Mouse (Mus musculus) ES-Bruce4 (cell line): ENCODE data around the gene Smarca4. TPM values are rescaled to one million over a fixed set of nuclear protein-coding genes. Genes with fewer than 3 reads are reported as not detected.

Experiments used
- H3K27ac ChIP-seq: 2 replicates; pipeline ENCODE4 v1.5.1; 2012; ENCODE audit warnings: low read length, inconsistent platforms; ENCODE audit not compliant: insufficient read depth
- H3K27me3 ChIP-seq: 2 replicates; pipeline ENCODE4 v1.6.1; 2012; ENCODE audit warnings: mild to moderate bottlenecking, low read length, inconsistent platforms; ENCODE audit not compliant: control insufficient read depth, poor library complexity, insufficient read depth, severe bottlenecking
- H3K36me3 ChIP-seq: 2 replicates; pipeline ENCODE4 v1.6.1; 2012; ENCODE audit warnings: inconsistent platforms, mild to moderate bottlenecking, low read length, moderate library complexity; ENCODE audit not compliant: control insufficient read depth, poor library complexity, insufficient read depth, severe bottlenecking
- H3K4me1 ChIP-seq: one replicate; pipeline ENCODE4 v1.8.1; 2011; ENCODE audit warnings: low read length; ENCODE audit not compliant: control insufficient read depth, insufficient read depth
- H3K4me3 ChIP-seq: 2 replicates; pipeline ENCODE4 v1.5.1; 2011; ENCODE audit warnings: low read depth, mild to moderate bottlenecking, low read length
- H3K9ac ChIP-seq: 2 replicates; pipeline ENCODE4 v1.6.1; 2012; ENCODE audit warnings: low read depth, mild to moderate bottlenecking, inconsistent platforms; ENCODE audit not compliant: poor library complexity, severe bottlenecking
- H3K9me3 ChIP-seq: replicated peaks from 2 replicates; pipeline ENCODE4 v1.6.1; 2012; ENCODE audit warnings: mild to moderate bottlenecking, low read length, inconsistent platforms; ENCODE audit not compliant: control insufficient read depth, poor library complexity, insufficient read depth, severe bottlenecking
- CTCF ChIP-seq: IDR thresholded peaks from one replicate; pipeline ENCODE4 v1.8.1; 2011; ENCODE audit warnings: low read depth, low read length
- EP300 ChIP-seq: IDR thresholded peaks from 2 replicates; pipeline ENCODE4 v1.6.1; 2011; ENCODE audit warnings: low read depth, low read length; ENCODE audit not compliant: insufficient read depth
- POLR2A ChIP-seq: IDR thresholded peaks from one replicate; pipeline ENCODE4 v1.8.1; 2011; ENCODE audit warnings: low read length; ENCODE audit not compliant: insufficient read depth
- polyA plus RNA-seq: library from polyadenylated mRNA; stranded (reverse); fragments of >200 nt; gene quantifications from 2 replicates; pipeline ENCODE4 v1.2.4, GENCODE M21; 2011; ENCODE audit warnings: low read depth; ENCODE audit not compliant: missing spikeins, insufficient read depth, insufficient read length

Gene Smarca4
- polyA plus RNA-seq, 1 experiment: 100.0 TPM

GRCm38 (mm10) chr9:21721036-21721435, 105.1 kb downstream of the Smarca4 start:
- Histone ChIP-seq H3K9me3 (no peaks in the 10 kb centered on the region), H3K4me1 (no peaks in the 10 kb centered on the region), H3K27me3 (no peaks in the 10 kb centered on the region), H3K9ac (no peak overlapping the region), H3K27ac (no peak overlapping the region), H3K36me3 (peaks cover 5% of the 10 kb centered on the region; the same call in 1 of the 2 replicates), H3K4me3 (no peak overlapping the region)
- TF ChIP-seq CTCF (no peak), EP300 (no peak), POLR2A (no peak)

DNA sequence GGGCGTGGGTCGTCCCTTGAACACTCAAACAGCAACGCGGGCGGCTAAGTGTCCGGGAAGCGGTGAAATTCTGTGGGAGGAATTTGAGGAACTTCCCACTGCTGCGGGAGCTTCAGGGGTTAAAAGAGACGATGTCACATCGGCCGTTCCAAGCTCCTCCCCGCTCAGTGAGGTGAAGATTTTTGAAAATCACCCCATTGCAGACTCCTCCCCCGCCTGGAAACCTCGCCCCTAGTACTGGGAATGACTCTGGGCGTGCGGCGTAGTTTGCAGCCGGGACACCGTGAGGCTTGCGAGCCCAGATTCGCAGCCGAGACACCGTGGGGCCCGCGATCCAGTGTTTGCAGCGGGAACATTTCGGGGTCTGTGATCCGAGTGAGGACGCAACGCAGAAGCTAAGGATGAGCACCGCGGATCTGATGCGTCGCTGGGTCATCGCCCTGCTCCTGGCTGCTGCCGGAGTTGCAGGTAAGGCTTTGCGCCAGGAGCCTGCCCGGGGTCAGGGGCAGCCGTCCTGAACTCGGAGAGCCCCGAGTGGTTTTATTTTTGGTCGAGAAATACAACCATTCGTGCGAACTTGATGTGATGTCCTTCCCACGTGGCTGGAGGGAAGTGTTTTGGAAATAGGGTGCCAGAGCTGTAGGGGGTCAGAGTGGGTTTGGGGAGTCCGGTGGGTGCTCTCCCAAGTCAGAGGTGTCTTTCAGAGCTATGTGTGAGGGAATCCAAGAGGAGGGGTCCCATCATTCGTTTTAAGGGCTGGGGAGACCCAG, 107.6 kb downstream of the Smarca4 start, which contains the start of gene Ldlr:
TSS of gene Ldlr (plus strand) at position 107 of the 770 bp plus-strand sequence.
- H3K27me3 ChIP-seq: no peaks in the 10 kb centered on the region
- TF ChIP-seq POLR2A (peak; percentile 67), CTCF (no peak), EP300 (0 out of 2 replicates have a peak, but pooled peaks have one; percentile 49)

GRCm38 (mm10) chr9:21724147-21724536, 108.2 kb downstream of the Smarca4 start:
- H3K36me3 ChIP-seq: peaks cover 12% of the 10 kb centered on the region
- TF ChIP-seq EP300: 0 out of 2 replicates have a peak, but pooled peaks have one; percentile 58
- peak; percentile 49 for TF ChIP-seq POLR2A
- no peak for TF ChIP-seq CTCF
- H3K27me3 ChIP-seq: no peaks in the 10 kb centered on the region
- H3K4me1 ChIP-seq: peaks cover 6% of the 10 kb centered on the region
- peak overlapping the region; percentile 91 for H3K4me3 ChIP-seq
- H3K9ac ChIP-seq: peak overlapping the region; percentile 63
- no peaks in the 10 kb centered on the region for H3K9me3 ChIP-seq
- H3K27ac ChIP-seq: peak overlapping the region; percentile 60

More for the DNA sequence above, 107.6 kb downstream of the Smarca4 start, which contains the start of gene Ldlr:
- Histone ChIP-seq H3K4me1 (peaks cover 5% of the 10 kb centered on the region), H3K27ac (peak within 1 kb of the TSS; percentile 94), H3K9ac (peak within 1 kb of the TSS; percentile 63), H3K4me3 (peak within 1 kb of the TSS; percentile 91), H3K9me3 (no peaks in the 10 kb centered on the region), H3K36me3 (peaks cover 9% of the 10 kb centered on the region)

- H3K27ac ChIP-seq: no peak overlapping the region
- peak overlapping the region; percentile 63 for H3K9ac ChIP-seq
- H3K4me1 ChIP-seq: peaks cover 7% of the 10 kb centered on the region
- no peaks in the 10 kb centered on the region for H3K9me3 ChIP-seq
- H3K27me3 ChIP-seq: no peaks in the 10 kb centered on the region
- peak overlapping the region; percentile 91 for H3K4me3 ChIP-seq
- H3K36me3 ChIP-seq: peaks cover 14% of the 10 kb centered on the region
- TF ChIP-seq EP300 (no peak), CTCF (no peak), POLR2A (no peak)
Measured at GRCm38 (mm10) chr9:21725224-21726121, 109.5 kb downstream of the Smarca4 start.

DNA sequence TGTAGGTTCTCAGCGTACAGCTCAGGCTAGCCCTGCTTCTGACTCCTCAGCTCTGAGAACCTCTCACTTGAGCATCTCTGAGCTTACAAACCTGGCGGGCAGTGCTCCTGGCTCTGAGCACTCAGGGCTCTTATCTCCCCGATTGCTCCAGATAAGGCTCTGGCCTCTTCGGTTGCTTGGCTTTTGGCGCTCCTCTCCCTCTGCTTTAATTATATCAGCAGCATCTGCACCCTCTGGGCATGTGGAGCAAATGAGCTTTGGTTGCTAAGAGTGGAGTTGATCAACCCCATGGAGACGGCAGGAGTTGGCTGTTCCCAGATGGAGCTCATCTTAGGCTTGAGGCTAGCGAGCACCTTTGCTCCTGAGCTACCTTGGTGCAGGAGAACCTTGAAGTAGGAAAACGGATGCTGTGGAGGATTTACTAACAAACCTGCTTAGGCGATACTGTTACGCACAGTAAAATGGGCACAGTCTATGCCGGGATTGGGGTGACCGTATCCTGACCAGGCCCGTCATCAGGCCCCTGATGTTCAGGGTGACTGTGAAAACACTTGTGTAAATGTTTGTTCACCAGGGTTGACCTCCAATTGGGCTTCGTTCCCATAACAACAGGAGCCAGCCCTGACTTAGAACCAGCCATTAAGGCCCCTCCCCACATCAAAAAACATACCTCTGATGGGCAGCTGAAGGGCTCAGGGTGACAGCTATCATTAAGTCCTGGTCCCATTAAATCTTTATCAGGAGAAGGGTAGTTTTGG, 110.4 kb downstream of the Smarca4 start:
- H3K9me3 ChIP-seq: no peaks in the 10 kb centered on the region
- peaks cover 20% of the 10 kb centered on the region for H3K36me3 ChIP-seq
- no peak overlapping the region for H3K27ac ChIP-seq

More for the DNA sequence above, 110.4 kb downstream of the Smarca4 start:
- peak overlapping the region; percentile 63; the same call in 1 of the 2 replicates for H3K9ac ChIP-seq
- H3K27me3 ChIP-seq: no peaks in the 10 kb centered on the region
- H3K4me1 ChIP-seq: peaks cover 7% of the 10 kb centered on the region
- peak overlapping the region; percentile 8; the same call in 1 of the 2 replicates for H3K4me3 ChIP-seq
- TF ChIP-seq EP300 (no peak), CTCF (no peak), POLR2A (no peak)
